Mouse (Mus musculus): ENCODE measurements around the gene Taf13.
"Not testable (repeated sequence)": the region's sequence is repeated elsewhere in the genome, so short reads cannot be mapped to it uniquely, and the experiment has no call there.

The Taf13 gene

GRCm38 (mm10) chr3:108571443-108572294, at the start of gene Taf13:
Gene Taf13, plus strand, starts transcription at chr3:108571698.
- peak; percentile 98 for DNase-seq (ENCODE audit: low read depth, low spot score)

GRCm38 (mm10) chr3:108523415-108523814, 48.1 kb upstream of the Taf13 start:
- DNase-seq (ENCODE audit: low read depth, low spot score): no peak

- DNase-seq (ENCODE audit: low read depth, low spot score): no peak
Observed at GRCm38 (mm10) chr3:108528489-108528888, 43.0 kb upstream of the Taf13 start.

- DNase-seq (ENCODE audit: low read depth, low spot score): no peak
Observed at GRCm38 (mm10) chr3:108533114-108533885, 38.2 kb upstream of the Taf13 start.

GRCm38 (mm10) chr3:108533951-108534350, 37.5 kb upstream of the Taf13 start, which contains the start of gene 1700013F07Rik:
Gene 1700013F07Rik, plus strand, starts transcription at chr3:108534150.
- no peak for DNase-seq (ENCODE audit: low read depth, low spot score)

GRCm38 (mm10) chr3:108535896-108536516, 35.5 kb upstream of the Taf13 start:
- DNase-seq (ENCODE audit: low read depth, low spot score): no peak

GRCm38 (mm10) chr3:108536517-108537260, 34.8 kb upstream of the Taf13 start, which contains the start of gene 5330417C22Rik:
Gene 5330417C22Rik, minus strand, starts transcription at chr3:108536536.
- peak; percentile 93 for DNase-seq (ENCODE audit: low read depth, low spot score)

GRCm38 (mm10) chr3:108537303-108537702, 34.2 kb upstream of the Taf13 start:
- DNase-seq (ENCODE audit: low read depth, low spot score): peak; percentile 83

GRCm38 (mm10) chr3:108542299-108542698, 29.2 kb upstream of the Taf13 start:
- no peak for DNase-seq (ENCODE audit: low read depth, low spot score)

GRCm38 (mm10) chr3:108554111-108554561, 17.4 kb upstream of the Taf13 start:
- no peak for DNase-seq (ENCODE audit: low read depth, low spot score)

- peak; percentile 97 for DNase-seq (ENCODE audit: low read depth, low spot score)
Observed at GRCm38 (mm10) chr3:108554587-108555312, 16.7 kb upstream of the Taf13 start.

- no peak for DNase-seq (ENCODE audit: low read depth, low spot score)
Observed at GRCm38 (mm10) chr3:108557888-108558287, 13.6 kb upstream of the Taf13 start.

GRCm38 (mm10) chr3:108562133-108562730, 9.3 kb upstream of the Taf13 start, which contains the start of gene Tmem167b:
Gene Tmem167b, minus strand, starts transcription at chr3:108562466.
- peak; percentile 98 for DNase-seq (ENCODE audit: low read depth, low spot score)

GRCm38 (mm10) chr3:108562777-108563271, 8.7 kb upstream of the Taf13 start:
- peak; percentile 76 for DNase-seq (ENCODE audit: low read depth, low spot score)

- DNase-seq (ENCODE audit: low read depth, low spot score): peak; percentile 84
Observed at GRCm38 (mm10) chr3:108563309-108563708, 8.2 kb upstream of the Taf13 start.

- no peak for DNase-seq (ENCODE audit: low read depth, low spot score)
Observed at GRCm38 (mm10) chr3:108567990-108568877, 3.3 kb upstream of the Taf13 start.

GRCm38 (mm10) chr3:108569636-108570035, 1.9 kb upstream of the Taf13 start:
- DNase-seq (ENCODE audit: low read depth, low spot score): not testable (repeated sequence)

GRCm38 (mm10) chr3:108570813-108571212, 685 bp upstream of the Taf13 start:
- DNase-seq (ENCODE audit: low read depth, low spot score): no peak

Measured in CD4-positive helper T cell, adult 2 months (primary cell).